Mouse (Mus musculus): ENCODE data around the gene Chaf1a.

Gene Chaf1a

GRCm38 (mm10) chr17:56040030-56040856 is at the start of gene Chaf1a:
Chaf1a (plus strand) TSS chr17:56040439.
- peak; percentile 91 to 92 for DNase-seq

GRCm38 (mm10) chr17:55996007-55996406 is 44.2 kb upstream of the Chaf1a start:
- DNase-seq = no peak

- DNase-seq = no peak
These were observed 40.3 kb upstream of the Chaf1a start for GRCm38 (mm10) chr17:55999794-56000499.

DNA sequence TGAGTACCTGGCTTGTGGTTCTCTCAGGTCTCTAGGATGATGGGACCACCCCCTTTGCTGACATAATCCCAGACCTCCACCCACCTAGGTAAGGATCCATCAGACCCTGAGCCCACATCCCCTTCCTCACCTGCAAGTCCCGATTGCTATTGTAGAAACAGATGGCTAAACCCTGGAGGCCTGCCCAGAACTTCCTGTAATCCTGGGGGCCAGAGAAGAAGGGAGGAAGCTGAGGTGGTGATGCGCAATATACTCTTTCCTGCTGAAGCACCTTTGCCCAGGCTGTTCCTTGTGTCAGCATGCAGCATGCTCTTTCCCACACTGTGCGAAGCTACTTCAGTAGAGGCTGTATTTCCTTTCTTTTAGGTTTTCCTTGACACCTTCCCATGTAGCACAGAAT is 37.2 kb upstream of the Chaf1a start:
- no peak for DNase-seq

DNA sequence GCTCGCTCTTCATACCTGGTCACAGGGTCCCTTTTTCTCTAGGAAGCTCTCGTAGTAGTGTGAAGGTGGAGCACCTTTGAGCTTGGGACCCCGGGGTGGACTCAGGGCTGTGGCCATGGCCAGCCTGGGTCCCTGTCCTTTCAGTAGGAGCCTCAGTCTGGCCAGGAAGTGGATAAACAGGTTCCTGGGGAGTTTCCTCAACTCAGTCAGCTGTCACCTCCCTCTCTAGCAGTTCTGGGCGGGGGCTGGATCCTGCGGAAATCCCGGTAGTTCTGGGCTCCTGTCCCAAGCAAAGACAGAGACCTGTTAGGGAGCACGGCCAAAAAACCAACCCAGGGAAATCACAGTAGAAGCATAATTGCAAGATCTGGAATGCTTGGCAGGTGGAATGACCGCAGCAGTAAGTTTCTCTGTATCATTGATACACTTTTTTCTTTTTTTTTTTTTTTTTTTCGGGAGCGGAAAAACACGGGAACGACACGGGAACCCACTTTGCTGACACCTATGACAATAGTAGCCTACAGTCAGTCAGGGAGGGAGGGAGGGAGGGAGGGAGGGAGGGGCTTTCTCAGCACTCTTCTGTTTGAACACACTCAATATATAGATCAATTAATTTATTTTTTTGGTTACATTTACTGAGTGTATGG is 34.7 kb upstream of the Chaf1a start, which contains the start of the genes Stap2 and Mpnd:
Stap2 (minus strand) TSS at position 170 of the 647 bp plus-strand sequence.
Mpnd (plus strand) TSS at position 297 of the 647 bp plus-strand sequence.
- no peak for DNase-seq

DNA sequence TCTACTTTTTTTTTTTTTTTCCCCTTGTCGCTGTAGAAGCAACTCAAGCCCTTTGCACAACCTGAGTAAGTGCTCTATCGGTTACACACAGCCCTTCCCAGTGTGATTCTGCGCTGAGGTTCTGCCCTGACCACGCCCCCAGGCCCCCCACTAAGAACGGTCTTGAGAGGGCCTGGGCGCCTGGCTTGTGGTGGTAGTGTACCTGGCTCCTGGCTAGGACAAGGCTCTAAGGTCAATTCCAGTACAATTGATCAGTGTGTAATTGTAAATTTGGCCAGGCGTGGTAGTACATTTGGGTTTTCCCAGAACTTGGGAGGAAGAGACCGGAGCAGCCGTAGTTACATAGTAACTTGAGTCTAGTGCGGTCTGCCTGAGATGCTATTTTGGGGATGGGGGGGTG is 33.3 kb upstream of the Chaf1a start:
- DNase-seq = no peak

DNA sequence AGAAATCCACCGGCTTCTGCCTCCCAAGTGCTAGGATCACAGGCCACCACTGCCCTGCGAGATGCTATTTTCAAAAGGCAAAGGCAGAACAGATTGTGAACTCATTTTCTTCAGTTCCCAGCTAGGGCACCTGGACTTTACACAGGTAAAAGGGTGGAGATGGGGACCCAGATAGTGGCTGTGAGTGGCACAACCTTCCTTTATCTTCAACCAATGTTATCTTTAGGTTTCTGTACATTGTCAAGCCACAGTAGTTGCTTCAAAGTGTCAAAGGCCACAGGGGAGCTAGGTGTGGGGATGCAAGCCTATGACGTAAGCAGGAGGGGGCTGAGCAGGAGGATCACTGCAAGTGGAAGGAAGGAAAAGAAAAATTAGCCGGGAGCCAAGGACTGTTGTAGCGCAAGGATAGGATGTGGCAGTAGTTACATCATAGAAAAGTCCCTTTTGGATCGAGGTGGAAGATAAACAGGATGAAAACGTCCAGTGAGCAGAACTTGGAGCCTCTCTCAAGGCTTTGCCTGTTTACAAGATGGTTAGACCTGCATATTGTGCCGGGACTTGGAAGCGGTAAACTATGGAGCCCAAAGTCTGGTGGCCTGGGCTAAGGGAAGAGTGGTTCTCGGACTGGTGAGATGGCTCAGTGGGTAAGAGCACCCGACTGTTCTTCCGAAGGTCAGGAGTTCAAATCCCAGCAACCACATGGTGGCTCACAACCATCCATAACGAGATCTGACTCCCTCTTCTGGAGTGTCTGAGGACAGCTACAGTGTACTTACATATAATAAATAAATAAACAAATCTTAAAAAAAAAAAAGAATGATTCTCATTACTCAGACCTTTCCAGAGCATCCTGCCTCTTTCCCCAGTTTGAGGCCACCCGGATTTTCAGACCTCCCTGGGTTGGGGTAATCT is 32.5 kb upstream of the Chaf1a start:
- DNase-seq = no peak

DNA sequence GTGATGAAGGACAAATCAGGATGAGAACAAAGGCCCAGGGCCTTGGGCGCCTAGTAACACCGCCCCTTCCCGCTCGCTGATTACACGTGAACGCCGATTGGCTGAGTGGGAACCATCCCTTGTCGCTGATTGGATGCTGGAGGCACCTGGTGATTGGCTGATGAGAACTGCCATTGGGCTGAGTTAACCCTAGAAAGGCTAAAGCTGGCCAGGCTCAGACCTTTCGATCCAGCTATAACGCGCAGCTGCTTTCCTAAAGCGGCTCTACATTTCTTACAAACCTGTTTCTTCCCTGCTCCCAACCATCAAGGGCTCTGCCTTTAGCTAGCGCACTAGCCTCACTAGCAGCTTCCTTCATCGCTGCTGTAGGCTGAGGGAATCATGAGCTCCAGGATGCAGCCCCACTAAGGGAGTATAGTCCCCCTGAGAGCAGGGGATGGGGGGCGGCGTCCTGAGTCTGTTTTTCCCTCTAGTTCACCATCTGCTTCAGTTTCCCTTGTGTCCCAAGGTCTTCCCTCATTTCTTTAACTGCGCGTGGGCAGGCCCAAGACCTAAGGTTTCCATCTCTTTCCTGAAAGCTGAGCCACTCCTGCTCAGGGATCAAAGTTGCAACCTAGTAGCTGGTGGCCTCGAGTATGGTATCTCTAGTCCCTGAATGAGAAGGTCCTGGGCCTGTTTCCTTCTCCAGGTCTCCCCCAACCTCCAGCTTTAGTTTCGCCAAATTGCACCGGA is 31.7 kb upstream of the Chaf1a start:
- DNase-seq = peak; percentile 85 to 87

DNA sequence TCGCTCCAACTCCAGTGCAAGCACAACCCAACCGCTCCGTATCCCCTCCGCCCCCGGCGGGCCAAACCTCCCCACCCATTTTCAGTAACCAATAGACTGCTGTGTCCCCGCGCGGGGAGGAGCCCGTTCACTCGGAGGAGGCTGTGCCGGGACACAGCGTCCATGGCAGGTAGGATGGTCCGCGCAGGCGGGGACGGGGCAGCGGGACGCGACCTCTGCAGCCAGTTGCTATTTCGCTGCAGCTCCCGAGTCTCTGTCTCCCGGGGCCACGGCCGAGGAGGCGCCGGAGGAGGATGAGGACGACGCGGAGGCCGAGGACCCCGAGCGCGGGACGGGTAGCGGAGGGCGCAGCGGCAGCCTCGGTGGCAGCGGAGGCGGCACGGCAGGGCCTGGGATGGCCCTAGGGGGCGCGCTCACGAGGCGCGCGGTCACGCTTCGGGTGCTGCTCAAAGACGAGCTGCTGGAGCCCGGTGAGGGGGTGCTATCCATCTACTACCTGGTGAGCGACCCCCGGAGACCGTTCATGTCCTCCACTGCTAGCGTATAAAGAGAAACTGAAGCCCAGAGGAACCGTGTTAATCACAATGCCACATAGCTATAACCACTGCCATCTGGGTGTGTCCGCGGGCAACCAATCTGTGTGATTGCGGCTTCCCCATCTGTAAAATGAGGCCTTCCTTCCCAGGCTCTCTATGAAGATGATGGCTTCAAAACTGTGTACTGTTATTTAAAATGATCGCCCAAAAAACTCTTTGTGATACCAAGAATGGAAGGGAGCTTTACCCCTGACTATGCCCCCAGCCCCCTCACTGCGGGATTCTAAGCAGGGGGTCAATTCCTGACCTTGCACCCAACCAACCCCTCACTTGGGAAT is 30.9 kb upstream of the Chaf1a start:
- DNase-seq = peak; percentile 87 to 89

DNA sequence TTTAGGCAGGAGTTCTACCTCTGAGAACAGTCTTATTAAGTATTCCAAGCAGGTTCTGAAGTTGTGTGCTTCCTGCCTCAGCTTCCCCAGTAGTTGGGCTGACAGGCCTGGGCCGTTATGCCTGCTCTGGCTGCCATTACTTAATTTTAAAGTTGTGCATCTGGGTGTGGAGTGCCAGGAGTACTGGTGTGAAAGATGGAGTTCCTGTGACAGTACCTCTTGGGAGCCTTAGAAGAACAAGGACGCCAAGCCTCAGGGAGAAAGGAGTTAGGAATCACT is 30.3 kb upstream of the Chaf1a start:
- no peak for DNase-seq

DNA sequence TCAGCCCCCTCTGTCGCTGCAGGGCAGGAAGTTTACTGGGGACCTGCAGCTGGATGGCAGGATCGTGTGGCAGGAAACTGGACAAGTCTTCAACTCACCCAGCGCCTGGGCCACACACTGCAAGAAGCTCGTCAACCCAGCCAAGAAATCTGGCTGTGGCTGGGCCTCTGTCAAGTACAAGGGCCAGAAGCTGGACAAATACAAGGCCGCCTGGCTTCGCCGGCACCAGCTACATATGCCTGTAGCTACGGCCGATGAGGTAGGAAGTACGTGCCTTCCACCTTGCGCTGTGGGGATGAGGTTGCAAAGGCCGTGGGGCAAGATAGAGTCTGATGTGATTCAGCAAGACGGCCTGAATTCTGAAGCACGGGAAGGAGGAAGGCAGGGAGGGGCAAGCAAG is 30.0 kb upstream of the Chaf1a start:
- no peak for DNase-seq

- peak; percentile 88 to 90 for DNase-seq
These were observed 29.6 kb upstream of the Chaf1a start for GRCm38 (mm10) chr17:56010681-56011080.

GRCm38 (mm10) chr17:56011441-56011840 is 28.8 kb upstream of the Chaf1a start:
- DNase-seq = no peak

DNA sequence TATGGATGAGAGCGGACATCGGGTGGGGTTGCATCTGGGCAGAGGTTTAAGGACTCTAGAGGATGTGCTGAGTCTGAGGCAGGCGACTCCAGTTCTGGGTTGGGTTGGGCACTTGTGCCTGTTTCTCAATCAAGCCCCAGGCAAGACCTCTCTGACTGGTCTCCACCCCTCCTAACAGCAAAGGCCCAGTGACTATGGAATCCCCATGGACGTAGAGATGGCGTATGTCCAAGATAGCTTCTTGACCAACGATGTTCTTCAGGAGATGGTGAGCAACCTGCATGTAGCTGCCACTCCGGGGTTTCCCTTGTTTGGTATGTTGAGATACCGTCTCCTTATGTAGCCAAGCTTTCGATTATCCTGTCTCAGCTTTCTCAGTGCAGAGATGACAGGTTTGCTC is 24.9 kb upstream of the Chaf1a start:
- no peak for DNase-seq

- no peak for DNase-seq
These were observed 23.9 kb upstream of the Chaf1a start for GRCm38 (mm10) chr17:56016382-56016781.

DNA sequence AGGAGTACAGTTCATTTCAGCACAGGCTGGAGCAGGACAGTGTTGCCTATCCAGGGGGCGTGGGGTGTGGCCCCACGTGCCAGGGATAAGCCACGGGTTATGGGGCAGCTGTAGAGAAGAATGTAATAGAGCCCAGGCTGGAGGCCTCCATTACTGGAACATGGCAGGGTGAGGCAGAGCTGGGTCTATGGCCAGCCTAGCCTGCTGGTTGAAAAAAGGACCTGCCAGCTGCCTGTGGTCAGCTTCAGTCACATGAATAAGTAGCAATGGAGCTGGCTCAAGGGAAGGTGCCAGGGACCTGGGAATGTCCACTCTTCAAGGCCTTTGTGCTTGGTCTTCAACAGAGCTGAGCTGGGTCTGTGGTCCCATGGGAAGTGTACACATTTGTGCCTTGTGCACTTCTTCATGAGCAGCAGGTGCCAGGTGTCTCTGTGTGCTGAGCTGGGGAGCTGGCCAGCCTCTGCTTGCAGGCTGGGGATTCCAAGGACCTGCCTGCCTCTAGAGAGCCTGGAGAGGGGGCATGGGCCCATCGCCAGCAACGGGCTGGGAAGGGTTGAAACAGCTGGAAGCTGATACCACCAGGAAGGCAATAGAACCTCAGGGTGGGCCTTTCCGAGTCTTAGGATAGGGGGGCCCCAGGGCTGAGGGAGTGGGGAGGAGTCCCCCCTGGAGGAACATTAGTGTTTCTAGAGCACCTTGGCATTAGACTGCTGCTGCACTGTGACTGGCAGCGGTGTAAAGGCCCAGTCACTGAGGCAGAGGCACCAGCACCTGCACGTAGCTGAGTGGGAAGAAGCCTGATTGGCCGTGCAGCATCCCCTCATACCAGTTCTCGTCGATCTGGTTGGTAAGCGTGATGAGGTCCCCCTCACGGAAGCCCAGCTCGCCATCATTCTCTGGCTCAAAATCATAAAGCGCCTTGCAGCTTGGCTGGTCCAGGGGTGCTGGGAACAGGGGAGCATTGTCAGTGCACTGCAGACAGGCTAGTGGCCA is 23.1 kb upstream of the Chaf1a start:
- DNase-seq = no peak

- DNase-seq = no peak
These were observed 22.4 kb upstream of the Chaf1a start for GRCm38 (mm10) chr17:56017848-56018247.

GRCm38 (mm10) chr17:56018347-56019131 is 21.7 kb upstream of the Chaf1a start:
- DNase-seq = peak; percentile 67 to 69

Data from B cell, adult 2 months (primary cell).